Mouse (Mus musculus): ENCODE data around the gene Bad.
"Not testable (repeated sequence)": the region's sequence is repeated elsewhere in the genome, so short reads cannot be mapped to it uniquely, and the experiment has no call there.

Gene Bad

DNA sequence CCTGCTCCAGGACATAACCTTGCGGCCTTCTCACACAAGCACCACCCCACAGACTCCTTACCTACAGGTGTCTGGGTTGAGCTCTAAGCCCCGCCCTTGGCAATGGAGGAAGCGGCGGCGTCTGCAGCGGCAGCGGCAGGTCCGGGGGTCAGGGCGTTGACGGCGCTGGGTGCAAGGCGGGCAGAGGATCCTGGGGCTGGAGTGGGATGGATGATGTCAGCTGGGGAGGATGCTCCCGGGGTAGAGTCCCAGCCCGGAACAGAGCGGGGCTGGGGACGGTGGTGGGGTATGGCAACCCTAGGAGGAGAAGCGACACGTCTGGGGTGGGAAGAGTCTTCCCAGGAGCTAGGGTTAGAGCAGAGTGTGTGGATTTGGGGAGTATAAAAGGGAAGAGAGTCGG is 43.6 kb downstream of the Bad start:
- DNase-seq (ENCODE audit: low spot score in 2 of 2): no peak

- no peak for DNase-seq (ENCODE audit: low spot score in 2 of 2)
Observed at GRCm38 (mm10) chr19:6985951-6986708, 44.5 kb downstream of the Bad start.

DNA sequence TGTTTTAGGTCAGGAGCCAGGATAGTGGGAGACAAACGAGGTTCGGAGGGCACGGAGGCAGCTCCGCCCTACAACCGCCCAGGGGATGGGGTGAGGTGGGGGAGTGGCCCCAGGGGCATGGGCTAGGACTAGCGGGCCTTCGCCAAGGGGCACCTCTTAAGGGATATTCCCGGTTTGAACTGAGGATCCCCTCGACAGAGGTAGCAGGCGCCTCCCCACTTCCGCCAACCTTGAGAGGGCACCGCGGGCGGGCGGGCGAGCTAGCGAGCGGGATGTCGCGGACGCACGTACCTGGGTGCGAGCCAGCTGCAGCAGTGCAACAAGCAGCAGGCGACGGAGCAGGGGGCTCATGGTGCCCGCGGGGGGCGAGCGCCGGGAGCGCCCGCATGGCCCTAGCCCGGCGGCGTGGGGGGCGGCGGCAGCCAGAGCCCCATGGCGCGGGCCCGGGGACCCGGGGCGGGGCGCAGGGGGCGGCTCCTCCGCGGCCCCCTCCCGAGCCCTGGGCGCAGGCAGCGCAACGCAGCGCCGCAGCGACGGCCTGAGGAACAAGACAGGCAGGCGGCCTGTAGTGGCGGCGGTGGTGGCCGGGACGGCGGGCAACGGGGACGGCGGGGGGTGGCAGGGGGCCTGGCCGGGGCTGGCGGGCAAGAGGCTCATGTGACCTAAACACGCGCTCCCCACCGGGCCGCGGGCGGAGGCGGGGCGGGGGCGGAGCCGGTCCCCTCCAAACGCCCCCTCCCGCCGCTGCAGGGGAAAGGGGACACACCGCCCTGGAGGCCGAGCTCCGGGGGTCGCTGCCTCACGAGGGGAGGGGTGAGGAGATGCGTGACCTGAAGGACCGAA is 45.6 kb downstream of the Bad start, which contains the start of gene Vegfb:
Gene Vegfb (minus strand): TSS at position 591 of the 843 bp plus-strand sequence.
- DNase-seq (ENCODE audit: low spot score in 2 of 2): peak in 1 of 2 experiments; percentile 51

DNA sequence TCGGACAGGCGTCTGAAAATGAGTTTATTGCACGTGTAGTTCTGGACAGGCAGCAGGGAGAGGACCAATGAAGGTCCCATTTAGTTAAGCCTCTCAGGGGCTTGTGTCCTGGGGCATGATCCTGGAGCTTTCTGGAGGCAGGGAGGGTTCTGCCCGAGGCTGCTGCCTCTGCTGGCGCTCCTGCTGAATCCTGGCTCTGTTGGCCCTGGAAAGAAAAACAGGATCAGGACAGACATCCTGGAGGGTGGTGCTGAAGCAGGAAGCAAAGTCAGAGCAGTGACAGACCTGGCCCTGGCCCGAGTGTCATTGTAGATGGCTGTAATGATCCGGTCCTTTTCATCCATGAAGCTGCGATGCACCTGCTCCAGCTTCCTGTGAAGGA is 46.2 kb downstream of the Bad start:
- no peak for DNase-seq (ENCODE audit: low spot score in 2 of 2)

DNA sequence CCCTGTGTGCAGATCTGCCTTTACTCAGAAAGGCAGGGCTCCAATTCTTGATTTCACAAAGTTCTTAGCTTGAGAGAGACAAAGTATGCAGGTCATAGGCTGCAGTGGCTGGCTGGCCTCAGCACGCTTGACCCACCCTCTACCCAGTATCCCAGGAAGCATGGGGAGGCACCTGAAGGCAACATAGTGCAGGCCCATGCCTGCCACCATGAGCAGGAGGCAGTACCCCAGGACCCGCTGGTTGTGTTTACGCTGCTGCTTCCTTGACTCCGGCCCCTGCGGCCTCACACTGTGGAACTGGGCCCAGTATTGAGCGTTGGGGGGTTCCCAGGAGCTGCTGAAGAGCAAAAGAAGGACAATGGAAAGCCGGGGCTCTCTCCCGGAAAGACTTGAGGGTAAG is 47.6 kb downstream of the Bad start:
- DNase-seq (ENCODE audit: low spot score in 2 of 2): no peak

GRCm38 (mm10) chr19:6990712-6991111 is 49.1 kb downstream of the Bad start:
- no peak for DNase-seq (ENCODE audit: low spot score in 2 of 2)

GRCm38 (mm10) chr19:6991166-6991565 is 49.5 kb downstream of the Bad start:
- DNase-seq (ENCODE audit: low spot score in 2 of 2): not testable (repeated sequence)

- DNase-seq (ENCODE audit: low spot score in 2 of 2): peak; percentile 93 to 94
Observed at GRCm38 (mm10) chr19:6992011-6992858, 50.6 kb downstream of the Bad start, which contains the start of gene Dnajc4. Gene Dnajc4, minus strand, starts transcription at chr19:6992572.

DNA sequence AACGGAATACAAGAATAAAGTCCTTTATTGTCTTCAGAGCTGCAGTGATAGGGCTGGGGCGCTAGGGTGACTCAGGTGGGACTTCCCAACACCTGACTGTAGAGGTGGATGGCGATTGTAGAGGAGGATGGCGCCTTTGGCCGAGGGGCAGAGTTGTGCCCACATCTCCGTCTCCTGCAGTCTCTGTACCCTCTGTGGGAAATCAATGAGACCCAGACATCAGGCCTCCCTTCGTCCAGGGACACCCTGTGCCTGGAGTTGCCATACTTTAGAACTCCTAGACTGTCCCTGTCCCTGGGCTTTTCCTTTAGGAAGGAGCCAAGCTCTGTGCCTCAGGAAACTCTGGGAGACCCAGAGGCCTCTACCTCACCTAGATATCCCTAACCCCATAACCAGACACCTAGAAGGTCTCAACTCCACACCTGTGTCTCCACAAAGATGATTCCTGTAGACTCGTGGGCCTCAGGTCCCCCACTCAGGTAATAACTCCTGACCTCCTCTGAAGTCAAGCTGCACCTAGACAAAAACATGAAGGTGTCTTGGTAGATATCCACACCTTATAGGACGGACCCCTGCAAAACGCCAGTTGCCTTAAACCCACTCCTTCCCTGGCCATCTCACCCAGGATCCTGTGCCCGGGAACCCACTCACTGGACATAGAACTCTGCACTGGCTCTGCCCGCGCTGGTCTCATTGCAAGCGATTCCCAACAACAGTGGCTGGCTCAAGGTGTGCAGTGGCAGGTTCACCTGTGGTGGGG is 51.5 kb downstream of the Bad start:
- no peak for DNase-seq (ENCODE audit: low spot score in 2 of 2)

DNA sequence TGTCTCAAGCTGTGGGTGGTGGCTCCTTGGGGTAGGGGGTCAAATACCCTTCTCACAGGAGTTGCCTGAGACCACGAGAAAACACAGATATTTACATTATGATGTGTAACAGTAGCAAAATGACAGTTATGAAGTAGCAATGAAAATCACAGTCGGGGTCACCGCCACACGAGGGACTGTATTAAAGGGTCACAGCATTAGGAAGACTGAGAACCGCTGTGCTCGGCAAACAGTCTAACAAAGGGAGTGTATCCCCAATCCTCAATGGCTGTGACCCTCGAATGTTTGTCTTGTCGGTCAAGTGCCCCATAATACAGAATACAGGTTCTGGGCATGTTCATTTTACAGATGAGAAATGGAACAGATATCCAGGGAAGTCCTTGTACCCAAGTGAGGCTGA is 52.3 kb downstream of the Bad start:
- no peak for DNase-seq (ENCODE audit: low spot score in 2 of 2)

DNA sequence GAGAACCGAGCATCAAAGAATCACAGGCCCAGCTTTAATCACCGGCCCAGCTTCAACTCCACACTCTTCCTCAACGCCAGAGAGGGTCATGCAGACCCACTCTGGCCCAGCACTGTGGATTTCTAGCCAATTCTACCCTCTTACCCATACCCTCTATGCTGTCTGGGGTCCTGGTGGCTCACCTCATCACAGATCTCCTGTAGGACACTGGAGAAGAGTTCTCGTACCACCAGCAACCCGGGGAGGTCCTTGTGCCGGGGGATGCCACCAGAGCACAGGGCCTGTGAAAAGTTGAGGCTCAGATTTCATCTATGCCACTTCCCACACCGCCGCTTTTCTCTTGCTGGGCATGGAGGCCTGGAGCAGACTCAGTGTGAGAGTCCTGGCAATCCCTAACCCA is 52.8 kb downstream of the Bad start:
- no peak for DNase-seq (ENCODE audit: low spot score in 2 of 2)

GRCm38 (mm10) chr19:6995255-6995991 is 53.8 kb downstream of the Bad start:
- DNase-seq (ENCODE audit: low spot score in 2 of 2): no peak

GRCm38 (mm10) chr19:6996006-6996405 is 54.3 kb downstream of the Bad start, which contains the start of the genes Nudt22 and Trpt1:
Gene Nudt22, minus strand, starts transcription at chr19:6996117.
Gene Trpt1, plus strand, starts transcription at chr19:6996131.
- peak; percentile 70 to 76 for DNase-seq (ENCODE audit: low spot score in 2 of 2)

- DNase-seq (ENCODE audit: low spot score in 2 of 2): no peak
Observed at GRCm38 (mm10) chr19:6997721-6998290, 56.1 kb downstream of the Bad start.

GRCm38 (mm10) chr19:6999360-7000063 is 57.9 kb downstream of the Bad start:
- DNase-seq (ENCODE audit: low spot score in 2 of 2): no peak

All from frontal cortex, postnatal 14 days (tissue).